Mouse (Mus musculus): ENCODE results near the gene Kcnrg. TPM values are rescaled to one million over a fixed set of nuclear protein-coding genes. Genes with fewer than 3 reads are reported as not detected.

Kcnrg gene
- total RNA-seq, 2 experiments from 2014 or later: 0.20 TPM; not detected in 1

DNA sequence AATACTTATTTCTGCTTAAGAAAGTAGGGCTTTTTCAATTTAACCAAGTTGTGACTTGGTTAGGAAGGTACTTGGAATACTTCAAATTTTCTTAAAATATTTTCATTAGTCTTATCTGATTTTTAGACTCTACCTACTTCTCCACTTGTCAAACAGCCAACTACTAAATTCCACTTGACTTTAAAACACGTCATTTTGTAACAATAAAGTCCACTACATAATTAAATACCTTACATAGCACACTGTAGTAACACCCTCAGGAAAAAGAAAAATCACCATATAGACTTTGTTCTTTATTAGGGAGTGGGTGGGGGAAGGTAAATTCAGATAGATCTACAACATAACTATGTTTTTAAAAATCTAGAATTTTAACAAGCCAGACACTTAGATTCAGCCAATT is 35.4 kb downstream of the Kcnrg start:
- ATAC-seq (ENCODE audit: poor library complexity, severe bottlenecking): no peak

- no peak for ATAC-seq (ENCODE audit: poor library complexity, severe bottlenecking)
Measured at GRCm38 (mm10) chr14:61645547-61645946, 38.3 kb downstream of the Kcnrg start.

GRCm38 (mm10) chr14:61647182-61647880 is 40.1 kb downstream of the Kcnrg start:
- ATAC-seq (ENCODE audit: poor library complexity, severe bottlenecking): no peak

- peak; percentile 39 for ATAC-seq (ENCODE audit: poor library complexity, severe bottlenecking)
Measured at GRCm38 (mm10) chr14:61647881-61648684, 40.8 kb downstream of the Kcnrg start.

- peak; percentile 86 for ATAC-seq (ENCODE audit: poor library complexity, severe bottlenecking)
Measured at GRCm38 (mm10) chr14:61648685-61649504, 41.6 kb downstream of the Kcnrg start.

- peak; percentile 28 for ATAC-seq (ENCODE audit: poor library complexity, severe bottlenecking)
Measured at GRCm38 (mm10) chr14:61650291-61650960, 43.2 kb downstream of the Kcnrg start.

GRCm38 (mm10) chr14:61656469-61656868 is 49.2 kb downstream of the Kcnrg start:
- no peak for ATAC-seq (ENCODE audit: poor library complexity, severe bottlenecking)

DNA sequence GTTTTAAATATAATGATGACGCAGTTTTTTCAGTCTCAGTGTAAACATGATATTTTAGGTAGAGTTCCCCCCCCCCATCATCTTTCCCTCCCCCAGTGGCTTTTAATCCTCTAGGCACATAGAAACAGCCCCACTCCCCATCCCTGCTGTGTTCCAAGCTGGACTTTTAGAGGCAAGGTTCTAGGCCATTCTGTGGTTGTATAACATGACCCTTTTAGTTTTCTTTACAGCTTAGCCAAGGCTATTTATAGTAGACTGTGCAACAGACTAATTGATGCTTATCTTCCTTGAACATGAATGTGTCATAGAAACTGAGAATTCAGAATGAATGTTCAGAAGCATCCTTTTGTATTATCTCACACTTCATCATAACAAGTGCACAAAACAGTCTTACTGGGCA is 54.2 kb downstream of the Kcnrg start:
- no peak for ATAC-seq (ENCODE audit: poor library complexity, severe bottlenecking)

GRCm38 (mm10) chr14:61662307-61662706 is 55.0 kb downstream of the Kcnrg start:
- ATAC-seq (ENCODE audit: poor library complexity, severe bottlenecking): no peak

Other genes starting within 250 kb of the Kcnrg start
- gene Ebpl, start 247.0 kb upstream of the Kcnrg start, total RNA-seq (2015): 2.1 and 2.2 TPM in 2 replicates
- 0.98 and 1.2 TPM in 2 replicates for gene Ebpl, start 247.0 kb upstream of the Kcnrg start, total RNA-seq (2017)
- gene Kpna3, start 167.6 kb upstream of the Kcnrg start, total RNA-seq (2015): 39.1 and 42.8 TPM in 2 replicates
- 21.6 and 26.8 TPM in 2 replicates for gene Kpna3, start 167.6 kb upstream of the Kcnrg start, total RNA-seq (2017)
- 5.7 and 8.0 TPM in 2 replicates for gene Spryd7, start 50.6 kb upstream of the Kcnrg start, total RNA-seq (2015)
- 3.1 and 4.9 TPM in 2 replicates for gene Spryd7, start 50.6 kb upstream of the Kcnrg start, total RNA-seq (2017)
- 1.2 and 4.5 TPM in 2 replicates for gene Trim13, start 9.2 kb upstream of the Kcnrg start, total RNA-seq (2015)
- gene Trim13, start 9.2 kb upstream of the Kcnrg start, total RNA-seq (2017): 3.0 and 3.7 TPM in 2 replicates

All from megakaryocyte, adult 5-6 weeks (primary cell).